Mouse (Mus musculus): ENCODE results near the gene Map2k3.

The Map2k3 gene

DNA sequence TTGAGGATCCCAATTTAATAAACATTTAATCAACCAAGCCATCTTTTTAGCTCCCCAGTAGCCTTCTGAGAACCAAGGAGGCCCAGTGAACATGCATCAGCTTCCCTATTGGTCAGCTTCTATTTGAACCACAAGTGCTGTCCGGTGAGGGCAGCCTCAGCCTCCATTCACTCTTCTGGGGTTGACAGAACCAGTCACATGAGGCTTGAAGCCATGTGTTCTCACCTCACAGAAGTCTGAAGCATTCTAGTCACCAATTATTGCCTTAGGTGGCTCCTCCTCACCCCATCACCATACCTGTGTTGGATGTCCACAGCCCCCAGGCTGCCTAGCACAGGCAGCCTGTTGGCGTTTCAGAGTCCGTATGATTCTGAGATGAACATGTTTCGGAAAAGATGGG lies 27.1 kb downstream of the Map2k3 start:
- no peak for DNase-seq (ENCODE audit: low read depth, low spot score)

DNA sequence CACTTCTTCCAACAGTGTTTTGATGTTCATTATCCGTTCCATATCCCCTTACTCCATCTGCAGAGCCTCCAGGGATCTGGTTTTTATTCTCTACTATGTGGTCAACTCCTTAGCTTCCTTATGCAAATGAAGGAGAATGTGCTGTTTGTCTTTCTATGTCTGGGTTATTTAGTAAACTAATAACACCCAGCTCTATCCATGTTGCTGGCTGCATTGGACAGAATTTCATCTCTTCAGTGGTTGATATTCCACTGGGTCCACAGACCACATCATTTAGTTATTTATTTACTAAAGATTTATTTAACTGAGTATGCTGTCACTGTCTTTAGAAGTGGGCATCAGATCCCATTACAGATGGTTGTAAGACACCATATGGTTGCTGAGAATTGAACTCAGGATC lies 29.3 kb downstream of the Map2k3 start:
- DNase-seq (ENCODE audit: low read depth, low spot score), result no peak
- Histone ChIP-seq H3K27me3 (ENCODE audit: control insufficient read depth, insufficient read depth, low read length, poor library complexity, severe bottlenecking) (no peaks in the 10 kb centered on the region), H3K36me3 (ENCODE audit: control insufficient read depth, insufficient read depth, low read length, poor library complexity, severe bottlenecking) (no peaks in the 10 kb centered on the region)

More for the DNA sequence above, 27.1 kb downstream of the Map2k3 start:
- no peaks in the 10 kb centered on the region for H3K36me3 ChIP-seq (ENCODE audit: control insufficient read depth, insufficient read depth, low read length, poor library complexity, severe bottlenecking)
- no peaks in the 10 kb centered on the region for H3K27me3 ChIP-seq (ENCODE audit: control insufficient read depth, insufficient read depth, low read length, poor library complexity, severe bottlenecking)

GRCm38 (mm10) chr11:60962709-60963108 lies 30.9 kb downstream of the Map2k3 start:
- no peaks in the 10 kb centered on the region for H3K36me3 ChIP-seq (ENCODE audit: control insufficient read depth, insufficient read depth, low read length, poor library complexity, severe bottlenecking)
- H3K27me3 ChIP-seq (ENCODE audit: control insufficient read depth, insufficient read depth, low read length, poor library complexity, severe bottlenecking), result no peaks in the 10 kb centered on the region
- no peak for DNase-seq (ENCODE audit: low read depth, low spot score)

GRCm38 (mm10) chr11:60966974-60967373 lies 35.1 kb downstream of the Map2k3 start:
- no peak for DNase-seq (ENCODE audit: low read depth, low spot score)
- no peaks in the 10 kb centered on the region for H3K36me3 ChIP-seq (ENCODE audit: control insufficient read depth, insufficient read depth, low read length, poor library complexity, severe bottlenecking)
- H3K27me3 ChIP-seq (ENCODE audit: control insufficient read depth, insufficient read depth, low read length, poor library complexity, severe bottlenecking), result no peaks in the 10 kb centered on the region

GRCm38 (mm10) chr11:60975097-60975496 lies 43.3 kb downstream of the Map2k3 start:
- Histone ChIP-seq H3K36me3 (ENCODE audit: control insufficient read depth, insufficient read depth, low read length, poor library complexity, severe bottlenecking) (no peaks in the 10 kb centered on the region), H3K27me3 (ENCODE audit: control insufficient read depth, insufficient read depth, low read length, poor library complexity, severe bottlenecking) (no peaks in the 10 kb centered on the region)
- no peak for DNase-seq (ENCODE audit: low read depth, low spot score)

GRCm38 (mm10) chr11:60976234-60976633 lies 44.4 kb downstream of the Map2k3 start:
- H3K36me3 ChIP-seq (ENCODE audit: control insufficient read depth, insufficient read depth, low read length, poor library complexity, severe bottlenecking), result no peaks in the 10 kb centered on the region
- DNase-seq (ENCODE audit: low read depth, low spot score), result no peak
- no peaks in the 10 kb centered on the region for H3K27me3 ChIP-seq (ENCODE audit: control insufficient read depth, insufficient read depth, low read length, poor library complexity, severe bottlenecking)

DNA sequence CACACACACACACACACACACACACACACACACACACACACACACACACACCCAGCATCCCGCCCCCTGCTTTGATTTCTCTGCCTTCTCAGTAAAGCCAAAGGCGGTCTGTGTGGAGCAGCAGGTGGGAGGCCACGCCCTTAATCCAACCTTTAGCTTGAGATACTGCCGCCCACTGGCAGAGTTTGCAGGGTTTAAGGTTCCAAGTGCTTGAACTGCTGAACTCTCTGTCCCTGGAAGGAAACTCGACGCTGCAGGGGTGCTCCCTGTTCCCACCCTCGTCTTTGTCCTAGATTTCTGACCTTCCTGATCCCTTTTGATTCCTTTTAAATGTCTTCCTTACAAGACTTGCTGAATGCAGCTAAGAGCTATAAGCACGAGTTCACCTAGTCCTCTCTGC lies 44.9 kb downstream of the Map2k3 start:
- Histone ChIP-seq H3K36me3 (ENCODE audit: control insufficient read depth, insufficient read depth, low read length, poor library complexity, severe bottlenecking) (no peaks in the 10 kb centered on the region), H3K27me3 (ENCODE audit: control insufficient read depth, insufficient read depth, low read length, poor library complexity, severe bottlenecking) (no peaks in the 10 kb centered on the region)
- peak; percentile 8 for DNase-seq (ENCODE audit: low read depth, low spot score)

DNA sequence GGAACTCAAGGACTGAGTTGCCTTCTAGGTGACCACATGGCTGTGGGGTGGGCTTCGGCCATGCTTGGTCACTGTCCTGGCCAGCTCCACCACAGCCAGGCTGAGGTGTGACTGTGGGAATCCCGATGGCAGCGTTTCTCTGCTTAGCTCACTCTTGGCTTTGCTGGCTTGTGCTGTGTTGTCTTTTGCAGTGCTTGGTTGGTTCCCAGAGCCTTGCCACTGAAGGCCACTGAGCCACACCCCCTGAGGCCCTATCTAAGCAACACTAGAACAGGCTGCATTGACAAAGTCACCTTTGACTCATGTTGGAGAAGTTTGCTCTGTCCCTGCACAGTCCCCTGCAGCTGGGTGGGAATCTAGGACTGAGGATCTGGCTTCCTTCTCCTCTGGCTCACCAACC lies 45.3 kb downstream of the Map2k3 start:
- no peaks in the 10 kb centered on the region for H3K27me3 ChIP-seq (ENCODE audit: control insufficient read depth, insufficient read depth, low read length, poor library complexity, severe bottlenecking)
- no peak for DNase-seq (ENCODE audit: low read depth, low spot score)
- no peaks in the 10 kb centered on the region for H3K36me3 ChIP-seq (ENCODE audit: control insufficient read depth, insufficient read depth, low read length, poor library complexity, severe bottlenecking)

DNA sequence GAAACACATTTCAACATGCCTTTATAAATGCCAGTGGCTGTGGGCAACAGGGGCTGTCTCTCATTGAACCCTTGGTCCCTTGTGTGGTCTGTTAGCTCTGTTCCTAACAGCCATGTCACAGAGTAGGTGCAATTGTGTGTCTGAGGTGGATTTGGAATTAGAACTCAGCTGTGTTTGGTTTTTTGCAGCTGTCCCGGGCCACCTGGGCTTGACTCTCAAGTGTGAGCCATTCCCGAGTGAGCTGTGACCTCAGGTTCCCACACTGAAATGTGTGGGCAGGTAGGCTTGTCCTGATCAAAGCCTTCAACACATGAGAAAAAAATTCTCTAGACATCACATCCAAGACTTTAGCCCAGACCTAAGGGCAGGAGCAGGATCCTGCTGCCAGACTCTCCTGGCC lies 46.8 kb downstream of the Map2k3 start:
- Histone ChIP-seq H3K27me3 (ENCODE audit: control insufficient read depth, insufficient read depth, low read length, poor library complexity, severe bottlenecking) (no peaks in the 10 kb centered on the region), H3K36me3 (ENCODE audit: control insufficient read depth, insufficient read depth, low read length, poor library complexity, severe bottlenecking) (no peaks in the 10 kb centered on the region)
- no peak for DNase-seq (ENCODE audit: low read depth, low spot score)

DNA sequence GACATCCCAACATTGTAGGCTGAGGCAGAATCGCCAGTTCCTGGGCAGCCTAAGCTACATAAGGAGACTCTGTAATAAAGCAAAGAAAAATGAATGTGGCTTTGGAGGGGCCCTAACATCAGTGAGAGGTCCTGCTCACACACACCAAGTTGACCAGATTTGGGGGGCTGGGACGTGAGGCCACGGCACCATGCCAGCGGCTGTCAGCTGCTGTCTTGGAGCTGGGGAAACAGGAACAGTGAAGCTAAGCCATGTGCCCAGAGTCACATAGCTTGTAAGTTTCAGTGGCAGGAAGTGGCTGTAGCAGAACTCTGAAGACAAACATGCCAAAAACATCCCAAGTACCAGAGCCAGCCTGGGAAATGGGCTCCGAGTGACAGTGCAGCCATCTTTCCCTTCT lies 48.0 kb downstream of the Map2k3 start:
- no peak for DNase-seq (ENCODE audit: low read depth, low spot score)
- H3K36me3 ChIP-seq (ENCODE audit: control insufficient read depth, insufficient read depth, low read length, poor library complexity, severe bottlenecking), result no peaks in the 10 kb centered on the region
- H3K27me3 ChIP-seq (ENCODE audit: control insufficient read depth, insufficient read depth, low read length, poor library complexity, severe bottlenecking), result no peaks in the 10 kb centered on the region

GRCm38 (mm10) chr11:60981693-60982486 lies 50.1 kb downstream of the Map2k3 start:
- H3K27me3 ChIP-seq (ENCODE audit: control insufficient read depth, insufficient read depth, low read length, poor library complexity, severe bottlenecking), result no peaks in the 10 kb centered on the region
- no peaks in the 10 kb centered on the region for H3K36me3 ChIP-seq (ENCODE audit: control insufficient read depth, insufficient read depth, low read length, poor library complexity, severe bottlenecking)
- no peak for DNase-seq (ENCODE audit: low read depth, low spot score)

GRCm38 (mm10) chr11:60984912-60985558 lies 53.2 kb downstream of the Map2k3 start:
- no peaks in the 10 kb centered on the region for H3K36me3 ChIP-seq (ENCODE audit: control insufficient read depth, insufficient read depth, low read length, poor library complexity, severe bottlenecking)
- DNase-seq (ENCODE audit: low read depth, low spot score), result no peak
- no peaks in the 10 kb centered on the region for H3K27me3 ChIP-seq (ENCODE audit: control insufficient read depth, insufficient read depth, low read length, poor library complexity, severe bottlenecking)

GRCm38 (mm10) chr11:60990428-60990827 lies 58.6 kb downstream of the Map2k3 start:
- no peaks in the 10 kb centered on the region for H3K36me3 ChIP-seq (ENCODE audit: control insufficient read depth, insufficient read depth, low read length, poor library complexity, severe bottlenecking)
- H3K27me3 ChIP-seq (ENCODE audit: control insufficient read depth, insufficient read depth, low read length, poor library complexity, severe bottlenecking), result no peaks in the 10 kb centered on the region
- no peak for DNase-seq (ENCODE audit: low read depth, low spot score)

Measured in splenic B cell, adult 2 months (primary cell).